Mouse (Mus musculus) embryonic fibroblast, embryonic 13.5 days (primary cell): ENCODE data around the gene Actb. TPM values are rescaled to one million over a fixed set of nuclear protein-coding genes. Genes with fewer than 3 reads are reported as not detected.
A peak's percentile ranks its signal among the peaks of the same experiment; 100 is the strongest.

Source experiments
- H3K27ac ChIP-seq: 2 replicates; pipeline ENCODE4 v1.5.1; 2012; ENCODE audit warnings: low read length, control low read depth, inconsistent platforms; ENCODE audit not compliant: insufficient read depth
- H3K4me1 ChIP-seq: 2 replicates; pipeline ENCODE4 v1.6.1; 2011; ENCODE audit warnings: low read length; ENCODE audit not compliant: control insufficient read depth, insufficient read depth
- H3K4me3 ChIP-seq: 2 replicates; pipeline ENCODE4 v1.5.1; 2011; ENCODE audit warnings: mild to moderate bottlenecking, control low read depth, low read length; ENCODE audit not compliant: insufficient read depth
- CTCF ChIP-seq: IDR thresholded peaks from 2 replicates; pipeline ENCODE4 v1.5.1; 2011; ENCODE audit warnings: mild to moderate bottlenecking, control low read depth, low read length, moderate library complexity, borderline replicate concordance; ENCODE audit not compliant: insufficient read depth
- POLR2A ChIP-seq: IDR thresholded peaks from 2 replicates; pipeline ENCODE4 v1.6.1; 2011; ENCODE audit warnings: low read depth, mild to moderate bottlenecking, control low read depth, low read length, moderate library complexity
- polyA plus RNA-seq: library from polyadenylated mRNA; stranded (reverse); fragments of >200 nt; gene quantifications from 2 replicates; pipeline ENCODE4 v1.2.4, GENCODE M21; 2011; ENCODE audit warnings: low read depth; ENCODE audit not compliant: missing spikeins, insufficient read length

The Actb gene
- polyA plus RNA-seq, 1 experiment, result 7,994 TPM

GRCm38 (mm10) chr5:142924336-142924959 is 17.9 kb upstream of the Actb start:
- Histone ChIP-seq H3K4me1 (peaks cover 19% of the 10 kb centered on the region), H3K4me3 (no peak overlapping the region), H3K27ac (no peak overlapping the region)
- no peak for TF ChIP-seq POLR2A
- no peak for TF ChIP-seq CTCF

- TF ChIP-seq CTCF (no peak), POLR2A (no peak)
- Histone ChIP-seq H3K4me3 (no peak overlapping the region), H3K27ac (no peak overlapping the region), H3K4me1 (peaks cover 19% of the 10 kb centered on the region)
Measured at GRCm38 (mm10) chr5:142923781-142924180, 17.2 kb upstream of the Actb start.

- peaks cover 18% of the 10 kb centered on the region for H3K4me1 ChIP-seq
- TF ChIP-seq CTCF (no peak), POLR2A (no peak)
- no peak overlapping the region for H3K27ac ChIP-seq
- H3K4me3 ChIP-seq, result no peak overlapping the region
Measured at GRCm38 (mm10) chr5:142922251-142922650, 15.7 kb upstream of the Actb start.

- H3K4me1 ChIP-seq, result peaks cover 12% of the 10 kb centered on the region
- H3K27ac ChIP-seq, result peak overlapping the region; percentile 86
- no peak overlapping the region for H3K4me3 ChIP-seq
- TF ChIP-seq POLR2A (no peak), CTCF (no peak)
Measured at GRCm38 (mm10) chr5:142921074-142921459, 14.5 kb upstream of the Actb start.

- Histone ChIP-seq H3K4me1 (peaks cover 7% of the 10 kb centered on the region), H3K27ac (peak overlapping the region; percentile 86), H3K4me3 (no peak overlapping the region)
- TF ChIP-seq CTCF (no peak), POLR2A (peak; percentile 64; the same call in 1 of the 2 replicates)
Measured at GRCm38 (mm10) chr5:142920311-142921073, 13.9 kb upstream of the Actb start.

GRCm38 (mm10) chr5:142917402-142917801 is 10.8 kb upstream of the Actb start:
- Histone ChIP-seq H3K4me3 (no peak overlapping the region), H3K27ac (no peak overlapping the region), H3K4me1 (peaks cover 7% of the 10 kb centered on the region)
- TF ChIP-seq POLR2A, result no peak
- TF ChIP-seq CTCF, result no peak

GRCm38 (mm10) chr5:142916593-142916992 is 10.0 kb upstream of the Actb start:
- H3K4me1 ChIP-seq, result peaks cover 6% of the 10 kb centered on the region

GRCm38 (mm10) chr5:142915231-142915630 is 8.7 kb upstream of the Actb start:
- TF ChIP-seq CTCF, result no peak
- no peak for TF ChIP-seq POLR2A
- H3K4me3 ChIP-seq, result no peak overlapping the region
- H3K27ac ChIP-seq, result no peak overlapping the region

More at GRCm38 (mm10) chr5:142916593-142916992, 10.0 kb upstream of the Actb start:
- TF ChIP-seq POLR2A (no peak), CTCF (no peak)
- Histone ChIP-seq H3K4me3 (no peak overlapping the region), H3K27ac (no peak overlapping the region)

GRCm38 (mm10) chr5:142912739-142913138 is 6.2 kb upstream of the Actb start:
- peaks cover 13% of the 10 kb centered on the region for H3K4me1 ChIP-seq
- no peak for TF ChIP-seq CTCF
- TF ChIP-seq POLR2A, result no peak
- H3K27ac ChIP-seq, result no peak overlapping the region
- H3K4me3 ChIP-seq, result no peak overlapping the region

More at GRCm38 (mm10) chr5:142915231-142915630, 8.7 kb upstream of the Actb start:
- H3K4me1 ChIP-seq, result no peaks in the 10 kb centered on the region; the same call in 1 of the 2 replicates

- H3K27ac ChIP-seq, result no peak overlapping the region
- TF ChIP-seq CTCF (no peak), POLR2A (no peak)
- H3K4me1 ChIP-seq, result peaks cover 17% of the 10 kb centered on the region
- no peak overlapping the region for H3K4me3 ChIP-seq
Measured at GRCm38 (mm10) chr5:142912320-142912719, 5.8 kb upstream of the Actb start.
